Mouse (Mus musculus) erythroblast, embryonic 14.5 days (primary cell): ENCODE measurements around the gene Cdh6. TPM values are rescaled to one million over a fixed set of nuclear protein-coding genes. Genes with fewer than 3 reads are reported as not detected.

Experiments used
- H3K27me3 ChIP-seq: 2 replicates; pipeline ENCODE4 v1.6.1; 2012; ENCODE audit warnings: inconsistent platforms; ENCODE audit not compliant: control insufficient read depth
- H3K36me3 ChIP-seq: 2 replicates; pipeline ENCODE4 v1.6.1; 2012; ENCODE audit warnings: mild to moderate bottlenecking, inconsistent platforms; ENCODE audit not compliant: control insufficient read depth
- H3K4me1 ChIP-seq: 2 replicates; pipeline ENCODE4 v1.6.1; 2012; ENCODE audit warnings: inconsistent platforms; ENCODE audit not compliant: control insufficient read depth
- H3K4me3 ChIP-seq: replicated peaks from 2 replicates; pipeline ENCODE3; 2012; ENCODE audit warnings: moderate library complexity, mild to moderate bottlenecking, inconsistent platforms
- H3K9me3 ChIP-seq: 2 replicates; pipeline ENCODE4 v1.6.1; 2012; ENCODE audit warnings: low read length, inconsistent platforms, mixed read lengths; ENCODE audit not compliant: control insufficient read depth
- GATA1 ChIP-seq: IDR thresholded peaks from 2 replicates; pipeline ENCODE4 v1.6.1; 2012; ENCODE audit warnings: low read length, inconsistent platforms, mixed read lengths
- TAL1 ChIP-seq: IDR thresholded peaks from 3 replicates; pipeline ENCODE4 v1.6.1; 2012; ENCODE audit warnings: low read length, inconsistent platforms, mixed read lengths
- polyA plus RNA-seq: library from polyadenylated mRNA; stranded (reverse); fragments of >175 nt; gene quantifications from 2 replicates; pipeline ENCODE4 v1.2.3, GENCODE M21; 2012

Gene Cdh6
- polyA plus RNA-seq, 1 experiment, result not detected

- no peaks in the 10 kb centered on the region for H3K4me1 ChIP-seq
- TF ChIP-seq GATA1 (no peak), TAL1 (no peak)
- no peaks in the 10 kb centered on the region for H3K9me3 ChIP-seq
- H3K4me3 ChIP-seq, result no peak overlapping the region
- peaks cover 56% of the 10 kb centered on the region for H3K27me3 ChIP-seq
- H3K36me3 ChIP-seq, result no peaks in the 10 kb centered on the region
Observed at GRCm38 (mm10) chr15:13171486-13172364, 1.8 kb downstream of the Cdh6 start.

GRCm38 (mm10) chr15:13165094-13165885, 8.2 kb downstream of the Cdh6 start:
- Histone ChIP-seq H3K27me3 (peaks cover 2% of the 10 kb centered on the region; the same call in 1 of the 2 replicates), H3K4me3 (no peak overlapping the region), H3K9me3 (no peaks in the 10 kb centered on the region; the same call in 1 of the 2 replicates), H3K36me3 (no peaks in the 10 kb centered on the region), H3K4me1 (no peaks in the 10 kb centered on the region)
- TF ChIP-seq GATA1, result no peak
- no peak for TF ChIP-seq TAL1

GRCm38 (mm10) chr15:13155820-13156219, 17.7 kb downstream of the Cdh6 start:
- no peaks in the 10 kb centered on the region for H3K4me1 ChIP-seq
- no peak overlapping the region for H3K4me3 ChIP-seq
- TF ChIP-seq TAL1, result no peak
- TF ChIP-seq GATA1, result no peak
- H3K27me3 ChIP-seq, result no peaks in the 10 kb centered on the region
- no peaks in the 10 kb centered on the region for H3K36me3 ChIP-seq
- no peaks in the 10 kb centered on the region for H3K9me3 ChIP-seq

- Histone ChIP-seq H3K9me3 (no peaks in the 10 kb centered on the region), H3K4me1 (no peaks in the 10 kb centered on the region), H3K4me3 (no peak overlapping the region), H3K36me3 (no peaks in the 10 kb centered on the region), H3K27me3 (no peaks in the 10 kb centered on the region)
- TF ChIP-seq TAL1 (no peak), GATA1 (no peak)
Observed at GRCm38 (mm10) chr15:13155418-13155817, 18.1 kb downstream of the Cdh6 start.

GRCm38 (mm10) chr15:13141983-13142382, 31.5 kb downstream of the Cdh6 start:
- Histone ChIP-seq H3K4me1 (no peaks in the 10 kb centered on the region), H3K27me3 (no peaks in the 10 kb centered on the region), H3K36me3 (no peaks in the 10 kb centered on the region), H3K4me3 (no peak overlapping the region), H3K9me3 (no peaks in the 10 kb centered on the region)
- no peak for TF ChIP-seq TAL1
- TF ChIP-seq GATA1, result no peak

GRCm38 (mm10) chr15:13139662-13140061, 33.8 kb downstream of the Cdh6 start:
- Histone ChIP-seq H3K27me3 (no peaks in the 10 kb centered on the region), H3K4me1 (no peaks in the 10 kb centered on the region), H3K4me3 (no peak overlapping the region), H3K36me3 (no peaks in the 10 kb centered on the region), H3K9me3 (no peaks in the 10 kb centered on the region)
- TF ChIP-seq GATA1, result no peak
- TF ChIP-seq TAL1, result no peak

- no peak for TF ChIP-seq GATA1
- no peak for TF ChIP-seq TAL1
- Histone ChIP-seq H3K36me3 (no peaks in the 10 kb centered on the region), H3K9me3 (no peaks in the 10 kb centered on the region)
Observed at GRCm38 (mm10) chr15:13137166-13137565, 36.3 kb downstream of the Cdh6 start.

GRCm38 (mm10) chr15:13134086-13134485, 39.4 kb downstream of the Cdh6 start:
- Histone ChIP-seq H3K36me3 (no peaks in the 10 kb centered on the region), H3K4me3 (no peak overlapping the region), H3K9me3 (no peaks in the 10 kb centered on the region)

More at GRCm38 (mm10) chr15:13137166-13137565, 36.3 kb downstream of the Cdh6 start:
- Histone ChIP-seq H3K27me3 (no peaks in the 10 kb centered on the region), H3K4me1 (no peaks in the 10 kb centered on the region), H3K4me3 (no peak overlapping the region)

GRCm38 (mm10) chr15:13133370-13133769, 40.1 kb downstream of the Cdh6 start:
- Histone ChIP-seq H3K36me3 (no peaks in the 10 kb centered on the region), H3K9me3 (no peaks in the 10 kb centered on the region), H3K4me1 (no peaks in the 10 kb centered on the region), H3K27me3 (no peaks in the 10 kb centered on the region), H3K4me3 (no peak overlapping the region)
- TF ChIP-seq GATA1, result no peak
- no peak for TF ChIP-seq TAL1

More at GRCm38 (mm10) chr15:13134086-13134485, 39.4 kb downstream of the Cdh6 start:
- TF ChIP-seq GATA1 (no peak), TAL1 (no peak)
- no peaks in the 10 kb centered on the region for H3K27me3 ChIP-seq
- no peaks in the 10 kb centered on the region for H3K4me1 ChIP-seq
